Mouse (Mus musculus) heart, embryonic 11.5 days (tissue): ENCODE data around the gene Tkfc. TPM values are rescaled to one million over a fixed set of nuclear protein-coding genes. Genes with fewer than 3 reads are reported as not detected.
A peak's percentile ranks its signal among the peaks of the same experiment; 100 is the strongest.

Source experiments
- ATAC-seq: fragments of 200-750 bp; cut with Nextera tagmentation; replicated peaks from 2 replicates; pipeline ENCODE4 v1.8.0; 2017; ENCODE audit warnings: moderate library complexity; ENCODE audit not compliant: insufficient number of reproducible peaks, low FRiP score, low TSS enrichment
- H3K27ac ChIP-seq: fragments of 300-500 bp; sonication (generic); 2 replicates; pipeline ENCODE4 v1.5.1; 2014; ENCODE audit warnings: mild to moderate bottlenecking, low read depth, low read length
- H3K27me3 ChIP-seq: fragments of 300-500 bp; sonication (generic); 2 replicates; pipeline ENCODE4 v1.6.1; 2014; ENCODE audit warnings: mild to moderate bottlenecking, low read length, mixed read lengths; ENCODE audit not compliant: control insufficient read depth, insufficient read depth
- H3K36me3 ChIP-seq: fragments of 300-500 bp; sonication (generic); 2 replicates; pipeline ENCODE4 v1.6.1; 2014; ENCODE audit warnings: mild to moderate bottlenecking, low read length, moderate library complexity, mixed read lengths; ENCODE audit not compliant: control insufficient read depth, insufficient read depth
- H3K4me1 ChIP-seq: fragments of 300-500 bp; sonication (generic); 2 replicates; pipeline ENCODE4 v1.6.1; 2014; ENCODE audit warnings: low read length; ENCODE audit not compliant: control insufficient read depth, insufficient read depth
- H3K4me2 ChIP-seq: fragments of 300-500 bp; sonication (generic); 2 replicates; pipeline ENCODE4 v1.6.1; 2014; ENCODE audit warnings: mild to moderate bottlenecking, moderate library complexity
- H3K4me3 ChIP-seq: fragments of 300-500 bp; sonication (generic); 2 replicates; pipeline ENCODE4 v1.5.1; 2014; ENCODE audit warnings: low read depth, low read length
- H3K9ac ChIP-seq: fragments of 300-500 bp; sonication (generic); 2 replicates; pipeline ENCODE4 v1.6.1; 2014; ENCODE audit warnings: mild to moderate bottlenecking, low read depth, low read length, moderate library complexity
- H3K9me3 ChIP-seq: fragments of 300-500 bp; sonication (generic); replicated peaks from 2 replicates; pipeline ENCODE4 v1.6.1; 2016; ENCODE audit warnings: low read length; ENCODE audit not compliant: control insufficient read depth
- WGBS: fragments of 180-500 bp; shearing (Covaris S2); extraction: QIAGEN DNeasy Blood & Tissue Kit; methylation state at CpG from one replicate; pipeline ENCODE4 v1.1.7; 2014; ENCODE audit not compliant: insufficient replicate concordance; 5-methylcytosine and 5-hydroxymethylcytosine counted together
- polyA plus RNA-seq: library from polyadenylated mRNA; unstranded; fragments of >200 nt; fragmentation: Nextera tagmentation; extraction: Ambion mirVana; gene quantifications from 2 replicates; pipeline ENCODE4 v1.2.1, GENCODE M21; 2014

Tkfc gene
- polyA plus RNA-seq, 1 experiment from 2014 or later, result 14.3 TPM

DNA sequence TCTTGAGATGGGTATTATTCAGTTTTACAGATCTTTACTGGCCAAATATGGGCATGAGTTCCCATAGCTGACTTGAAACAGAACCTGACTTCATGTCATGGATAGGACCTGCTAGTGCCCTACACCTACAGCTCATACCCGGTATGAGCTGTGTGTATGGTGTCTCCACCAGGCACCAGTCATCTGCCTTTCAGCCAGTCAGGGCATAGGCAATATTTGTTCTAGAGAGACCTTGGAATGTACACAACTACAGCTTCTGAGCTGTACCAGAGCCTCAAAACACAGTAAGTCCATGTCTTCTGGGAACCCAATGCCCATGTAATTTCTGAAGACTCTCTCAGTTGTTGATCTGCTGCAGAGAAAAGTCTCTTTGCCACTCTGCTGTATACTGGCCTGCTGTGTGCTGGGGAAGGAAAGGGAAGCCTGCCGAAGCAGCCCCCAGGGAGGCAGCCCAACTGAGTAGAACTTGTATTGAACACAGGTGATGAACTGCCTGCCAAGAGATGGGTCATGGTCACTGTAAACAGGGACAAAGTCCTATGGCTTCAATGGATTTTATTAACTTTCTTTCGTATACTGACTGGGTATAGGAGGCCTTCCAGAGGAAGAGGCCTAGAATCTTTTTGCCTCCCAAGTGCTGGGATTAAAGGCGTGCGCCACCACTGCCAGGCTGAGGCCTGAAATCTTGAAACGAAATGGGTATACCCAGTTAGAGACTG lies 13.6 kb downstream of the Tkfc start:
- H3K36me3 ChIP-seq, result no peaks in the 10 kb centered on the region
- H3K4me3 ChIP-seq, result no peak overlapping the region
- ATAC-seq, result no peak
- 90% methylated on average over 6 of the region's 6 CpGs for WGBS
- no peaks in the 10 kb centered on the region for H3K4me1 ChIP-seq
- H3K27me3 ChIP-seq, result no peaks in the 10 kb centered on the region
- no peaks in the 10 kb centered on the region for H3K9me3 ChIP-seq
- H3K9ac ChIP-seq, result no peak overlapping the region
- H3K4me2 ChIP-seq, result no peak overlapping the region
- no peak overlapping the region for H3K27ac ChIP-seq

DNA sequence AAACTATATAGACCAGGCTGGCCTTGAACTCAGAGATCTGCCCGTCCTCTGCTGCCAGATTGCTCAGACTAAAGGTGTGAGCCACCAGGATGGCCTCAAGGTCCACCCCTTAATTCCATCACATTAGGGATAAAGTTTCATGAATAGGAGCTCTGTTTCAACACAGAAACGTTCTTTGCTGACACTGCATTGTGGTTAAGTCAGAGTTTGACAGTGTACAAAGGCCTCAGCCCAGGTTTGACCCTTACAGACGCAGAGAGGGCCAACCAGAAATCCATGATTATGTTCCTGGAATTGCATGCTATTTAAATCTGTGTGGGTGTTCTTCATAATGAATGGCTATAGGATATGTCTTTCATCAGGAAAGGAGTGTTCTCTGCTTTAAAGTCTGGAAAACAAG lies 15.2 kb downstream of the Tkfc start:
- no peak overlapping the region for H3K27ac ChIP-seq
- H3K4me3 ChIP-seq, result no peak overlapping the region
- no peak overlapping the region for H3K9ac ChIP-seq
- H3K9me3 ChIP-seq, result no peaks in the 10 kb centered on the region
- no peaks in the 10 kb centered on the region for H3K4me1 ChIP-seq
- no peaks in the 10 kb centered on the region for H3K27me3 ChIP-seq
- H3K36me3 ChIP-seq, result no peaks in the 10 kb centered on the region
- ATAC-seq, result no peak
- no peak overlapping the region for H3K4me2 ChIP-seq
- WGBS, result 72% methylated on average over 3 of the region's 3 CpGs

DNA sequence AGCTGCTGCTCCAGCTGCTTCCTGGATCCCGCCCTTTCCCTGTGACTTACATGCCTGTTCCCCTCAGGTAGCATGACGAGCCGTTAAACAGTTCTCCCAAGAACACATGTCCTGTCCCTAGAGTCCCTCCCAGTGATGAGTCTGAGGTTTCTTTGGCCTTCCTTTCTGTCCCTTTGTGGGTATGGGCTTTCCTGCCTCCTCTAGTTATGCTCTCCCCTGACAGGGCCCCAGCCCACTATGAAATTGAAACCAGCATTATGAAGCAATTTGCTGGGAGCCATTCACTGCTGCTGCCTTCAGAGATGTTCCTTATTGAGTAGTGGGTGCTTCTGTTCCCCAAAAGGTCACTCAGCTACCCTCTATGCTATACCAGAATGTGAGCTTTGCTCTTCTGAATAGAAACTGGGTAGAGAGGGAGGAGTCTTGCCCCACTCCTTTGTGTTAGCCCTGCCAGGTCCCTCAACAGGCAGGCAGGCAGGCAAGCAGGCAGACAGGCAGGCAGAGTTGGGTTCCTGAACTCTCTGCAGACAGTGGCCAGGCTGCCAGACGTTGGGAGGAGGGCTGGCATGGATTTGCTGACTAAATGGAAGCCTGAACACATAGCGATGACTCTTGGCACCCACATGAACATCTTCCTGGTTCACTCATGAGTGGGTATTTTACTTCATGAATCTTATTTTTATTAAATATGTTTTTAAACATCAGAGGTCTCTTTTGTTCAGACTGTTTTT lies 16.2 kb downstream of the Tkfc start:
- Histone ChIP-seq H3K9ac (peak overlapping the region; percentile 46; the same call in 1 of the 2 replicates), H3K27ac (no peak overlapping the region), H3K36me3 (no peaks in the 10 kb centered on the region), H3K4me2 (no peak overlapping the region), H3K27me3 (no peaks in the 10 kb centered on the region), H3K4me1 (no peaks in the 10 kb centered on the region), H3K4me3 (no peak overlapping the region), H3K9me3 (no peaks in the 10 kb centered on the region)
- ATAC-seq, result no peak
- 71% methylated on average over 5 of the region's 5 CpGs for WGBS

DNA sequence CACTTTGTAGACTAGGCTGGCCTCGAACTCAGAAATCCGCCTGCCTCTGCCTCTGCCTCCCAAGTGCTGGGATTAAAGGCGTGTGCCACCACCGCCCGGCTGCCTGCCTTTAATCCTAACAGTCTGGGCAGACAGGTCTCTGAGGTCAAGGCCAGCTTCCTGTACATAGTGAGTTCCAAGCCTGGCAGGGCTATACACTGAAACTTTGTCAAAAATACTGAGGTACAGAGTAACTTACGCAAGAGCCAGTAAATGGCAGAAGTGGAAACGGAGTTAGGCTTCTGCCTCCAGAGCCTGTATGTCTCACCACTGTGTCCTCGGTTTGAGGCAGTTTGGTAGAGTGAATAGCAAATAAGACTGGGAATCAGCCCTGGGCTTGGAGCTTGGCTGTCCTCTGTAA lies 18.2 kb downstream of the Tkfc start:
- H3K9ac ChIP-seq, result no peak overlapping the region
- no peak overlapping the region for H3K4me3 ChIP-seq
- H3K27ac ChIP-seq, result no peak overlapping the region
- H3K4me2 ChIP-seq, result no peak overlapping the region
- no peaks in the 10 kb centered on the region for H3K27me3 ChIP-seq
- no peaks in the 10 kb centered on the region for H3K9me3 ChIP-seq
- H3K36me3 ChIP-seq, result no peaks in the 10 kb centered on the region
- no peak for ATAC-seq
- H3K4me1 ChIP-seq, result no peaks in the 10 kb centered on the region
- 88% methylated on average over 8 of the region's 8 CpGs for WGBS

DNA sequence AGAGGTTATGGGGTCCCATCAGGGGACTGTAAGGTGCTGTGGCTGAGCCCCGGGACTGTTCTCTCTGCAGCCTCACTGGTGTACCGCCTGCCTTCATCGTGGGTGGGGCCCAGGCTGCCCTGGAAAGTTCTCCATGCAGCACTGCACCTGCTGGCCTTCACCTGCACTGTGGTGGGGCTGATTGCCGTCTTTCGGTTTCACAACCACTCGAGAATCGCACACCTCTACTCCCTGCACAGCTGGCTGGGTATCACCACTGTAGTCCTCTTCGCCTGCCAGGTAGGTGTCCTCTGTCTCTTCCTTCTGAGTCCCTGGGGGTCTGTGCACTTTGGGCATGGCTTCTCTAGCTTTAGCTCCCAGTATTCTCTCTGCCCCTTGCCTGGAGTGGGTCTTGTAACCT lies 20.3 kb downstream of the Tkfc start:
- Histone ChIP-seq H3K27me3 (no peaks in the 10 kb centered on the region), H3K9ac (no peak overlapping the region), H3K36me3 (no peaks in the 10 kb centered on the region), H3K4me3 (no peak overlapping the region), H3K4me2 (no peak overlapping the region), H3K27ac (no peak overlapping the region), H3K9me3 (no peaks in the 10 kb centered on the region), H3K4me1 (no peaks in the 10 kb centered on the region)
- no peak for ATAC-seq
- 89% methylated on average over 8 of the region's 8 CpGs for WGBS

DNA sequence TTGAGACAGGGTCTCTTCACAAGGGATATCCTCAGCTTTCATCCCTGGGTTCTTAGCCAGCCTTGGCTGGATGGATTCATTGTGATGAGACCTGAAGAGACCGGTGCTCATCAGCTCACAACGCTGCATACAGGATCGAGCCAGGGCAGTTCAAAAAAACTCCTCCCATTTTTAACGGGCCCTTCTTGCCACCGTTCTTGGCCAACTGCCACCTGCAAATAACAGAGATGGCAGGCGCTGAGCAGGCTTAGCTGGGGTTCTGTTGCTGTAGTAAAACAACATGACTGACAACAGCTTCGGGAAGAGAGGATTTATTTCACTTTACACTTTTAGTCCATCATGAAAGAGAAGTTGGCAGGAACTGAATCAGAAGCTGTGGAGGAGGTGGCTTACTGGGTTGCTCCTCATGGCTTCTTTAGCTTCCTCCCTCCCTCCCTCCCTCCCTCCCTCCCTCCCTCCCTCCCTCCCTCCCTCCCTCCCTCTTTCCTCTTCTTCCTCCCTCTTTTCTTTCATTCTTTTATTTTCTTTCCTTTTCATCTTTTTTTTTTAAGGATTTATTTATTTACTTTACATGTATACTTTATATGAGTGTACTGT lies 21.8 kb downstream of the Tkfc start:
- Histone ChIP-seq H3K4me2 (no peak overlapping the region), H3K4me1 (0 out of 2 replicates have a peak, but pooled peaks cover under 1% of the 10 kb centered on the region), H3K9ac (no peak overlapping the region), H3K4me3 (no peak overlapping the region), H3K27me3 (no peaks in the 10 kb centered on the region), H3K9me3 (no peaks in the 10 kb centered on the region), H3K36me3 (no peaks in the 10 kb centered on the region), H3K27ac (no peak overlapping the region)
- ATAC-seq, result no peak
- WGBS, result 70% methylated on average over 7 of the region's 7 CpGs

DNA sequence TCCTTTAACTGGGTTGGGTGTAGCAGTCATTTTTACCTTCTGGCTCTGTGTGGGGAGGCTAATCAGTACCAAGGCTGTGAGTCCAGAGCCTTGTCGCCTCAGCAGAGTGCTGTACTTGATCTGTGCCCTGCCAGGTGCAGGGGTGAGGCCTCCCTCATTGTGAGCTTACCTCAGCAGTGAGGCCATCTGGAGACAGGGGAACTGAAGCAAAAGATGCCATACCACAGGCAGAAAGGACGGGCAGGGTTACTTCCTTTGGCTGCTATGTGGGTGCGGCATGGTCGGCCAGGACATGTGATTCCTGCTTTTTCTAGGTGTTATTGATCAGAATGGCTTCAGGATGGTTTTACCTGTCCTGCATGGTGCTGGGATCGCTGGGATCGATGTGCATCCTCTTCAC lies 23.5 kb downstream of the Tkfc start:
- H3K27me3 ChIP-seq, result no peaks in the 10 kb centered on the region
- H3K9ac ChIP-seq, result no peak overlapping the region
- no peaks in the 10 kb centered on the region for H3K36me3 ChIP-seq
- H3K4me1 ChIP-seq, result 0 out of 2 replicates have a peak, but pooled peaks cover 10% of the 10 kb centered on the region
- no peak overlapping the region for H3K4me2 ChIP-seq
- 78% methylated on average over 6 of the region's 6 CpGs for WGBS
- no peak overlapping the region for H3K27ac ChIP-seq
- H3K9me3 ChIP-seq, result no peaks in the 10 kb centered on the region
- no peak overlapping the region for H3K4me3 ChIP-seq
- no peak for ATAC-seq

DNA sequence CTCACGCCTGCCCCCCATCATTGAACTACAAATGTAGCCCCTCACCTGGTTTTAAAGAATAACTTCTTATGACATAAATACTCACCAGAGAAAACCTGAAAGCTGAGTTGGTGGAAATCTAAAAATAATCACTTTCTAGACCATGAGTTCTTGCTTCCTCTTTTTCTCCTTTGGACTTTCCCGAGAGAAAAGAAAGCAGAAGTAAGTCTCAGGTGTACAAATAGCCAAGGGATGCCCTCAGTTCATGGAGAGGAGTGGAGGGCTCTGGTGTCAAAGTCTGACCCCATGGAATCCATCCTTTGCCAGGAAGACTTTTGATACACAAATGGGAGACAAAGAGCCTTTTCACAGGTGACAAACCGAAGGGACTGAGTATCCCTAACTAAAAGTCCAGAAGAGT lies 24.7 kb downstream of the Tkfc start:
- no peak overlapping the region for H3K4me3 ChIP-seq
- H3K27ac ChIP-seq, result no peak overlapping the region
- no peak overlapping the region for H3K4me2 ChIP-seq
- no peaks in the 10 kb centered on the region for H3K36me3 ChIP-seq
- 65% methylated on average over 3 of the region's 3 CpGs for WGBS
- no peak for ATAC-seq
- H3K9me3 ChIP-seq, result no peaks in the 10 kb centered on the region
- no peaks in the 10 kb centered on the region for H3K27me3 ChIP-seq
- H3K4me1 ChIP-seq, result 0 out of 2 replicates have a peak, but pooled peaks cover 10% of the 10 kb centered on the region
- H3K9ac ChIP-seq, result no peak overlapping the region
